Mouse (Mus musculus): ENCODE measurements around the gene Gbf1. TPM values are rescaled to one million over a fixed set of nuclear protein-coding genes. Genes with fewer than 3 reads are reported as not detected.

Gbf1 gene
- total and polyA plus RNA-seq, 3 experiments, result 8.6 to 26.1 (median 18.7) TPM

DNA sequence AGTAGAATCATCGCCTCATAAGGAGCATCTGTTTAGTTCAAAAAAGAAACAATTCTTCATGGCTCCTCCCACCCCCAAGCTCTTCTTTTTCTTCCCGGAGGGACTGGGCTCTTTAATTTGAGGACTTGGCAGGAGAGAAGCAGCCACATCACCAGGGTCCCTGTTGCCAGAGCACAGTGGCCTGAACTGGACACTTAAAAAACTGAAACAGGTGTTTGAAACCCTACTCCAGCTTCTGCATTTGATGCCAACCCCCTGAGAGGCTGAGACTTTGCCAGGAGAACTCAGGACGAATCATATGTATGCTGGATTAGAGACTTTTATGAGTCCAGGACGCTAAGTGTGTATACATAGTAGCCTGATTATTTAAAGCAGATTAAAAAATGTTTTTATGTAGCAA lies 73.2 kb downstream of the Gbf1 start:
- Histone ChIP-seq H3K27ac (ENCODE audit: insufficient read depth, low read depth) (no peak overlapping the region), H3K36me3 (replicated peaks in 1 of 2; ENCODE audit: control insufficient read depth in 1 of 2, insufficient read depth in 1 of 2, low read length in 1 of 2) (peaks cover 10 to 11% of the 10 kb centered on the region in 2 experiments), H3K79me2 (replicated peaks; ENCODE audit: control insufficient read depth, extremely low read depth, insufficient read depth, poor library complexity, severe bottlenecking) (no peaks in the 10 kb centered on the region), H3K9me3 (replicated peaks; ENCODE audit: low read length) (no peaks in the 10 kb centered on the region), H3K4me1 (ENCODE audit: control insufficient read depth in 1 of 2, insufficient read depth in 2 of 2) (peaks cover 8 to 12% of the 10 kb centered on the region in 2 experiments), H3K27me3 (replicated peaks) (no peaks in the 10 kb centered on the region), H3K4me2 (ENCODE audit: insufficient read depth, low read depth, poor library complexity, severe bottlenecking) (no peak overlapping the region), H3K4me3 (replicated peaks in 1 of 3; ENCODE audit: low read depth in 2 of 3, low read length in 2 of 3, poor library complexity in 1 of 3) (no peak overlapping the region), H3K9ac (ENCODE audit: insufficient read depth, low read depth) (no peak overlapping the region)
- in situ Hi-C loops (cut with MboI; ENCODE audit: low pct_ligation_motif_present, low pct_unique_long_range_greater_than_20kb, low sequenced_read_pairs), result no loop called here
- TF ChIP-seq JUN (IDR thresholded peaks at IDR 0.05; ENCODE audit: insufficient read depth, low read depth, low read length), result no peak
- no peak for TF ChIP-seq ETS1 (conservative IDR thresholded peaks at IDR 0.05; ENCODE audit: low read depth, low read length)
- TF ChIP-seq TCF12 (IDR thresholded peaks at IDR 0.05; ENCODE audit: low read depth, low read length), result no peak
- no peak for TF ChIP-seq E2F4 (IDR thresholded peaks at IDR 0.05; ENCODE audit: insufficient replicate concordance, low read depth, low read length)
- TF ChIP-seq SIN3A (IDR thresholded peaks at IDR 0.05; ENCODE audit: low read length), result no peak
- no peak for TF ChIP-seq CHD1 (IDR thresholded peaks at IDR 0.05; ENCODE audit: low read depth, low read length)
- dilution Hi-C loops (cut with MboI; ENCODE audit: extremely low pct_ligation_motif_present, extremely low pct_unique_long_range_greater_than_20kb, low sequenced_read_pairs), result no loop called here
- DNase-seq (ENCODE audit: extremely low read depth), result no peak

DNA sequence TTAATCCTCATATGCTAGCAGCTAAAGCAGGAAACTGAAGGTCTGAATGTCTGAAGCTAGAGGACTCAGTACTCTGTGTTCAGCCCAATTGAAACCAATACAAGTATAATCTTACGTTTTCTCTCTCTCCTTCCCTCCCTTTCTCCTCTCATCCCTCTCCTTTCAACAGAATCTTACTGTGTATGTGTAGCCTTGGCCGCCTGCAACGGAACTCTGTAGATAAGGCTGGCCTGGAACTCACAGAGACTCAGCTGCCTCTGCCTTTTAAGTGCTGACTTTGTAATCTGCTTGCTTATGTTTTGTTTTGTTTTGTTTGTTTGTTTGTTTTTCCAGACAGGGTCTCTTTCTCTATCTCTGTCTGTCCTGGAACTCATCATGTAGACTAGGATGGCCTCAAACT lies 74.0 kb downstream of the Gbf1 start:
- no peaks in the 10 kb centered on the region for H3K9me3 ChIP-seq (replicated peaks; ENCODE audit: low read length)
- H3K27me3 ChIP-seq (replicated peaks), result no peaks in the 10 kb centered on the region
- H3K4me3 ChIP-seq (replicated peaks in 1 of 3; ENCODE audit: low read depth in 2 of 3, low read length in 2 of 3, poor library complexity in 1 of 3), result no peak overlapping the region
- H3K27ac ChIP-seq (ENCODE audit: insufficient read depth, low read depth), result no peak overlapping the region
- DNase-seq (ENCODE audit: extremely low read depth), result no peak
- H3K4me2 ChIP-seq (ENCODE audit: insufficient read depth, low read depth, poor library complexity, severe bottlenecking), result no peak overlapping the region
- peaks cover 10 to 11% of the 10 kb centered on the region in 2 experiments for H3K36me3 ChIP-seq (replicated peaks in 1 of 2; ENCODE audit: control insufficient read depth in 1 of 2, insufficient read depth in 1 of 2, low read length in 1 of 2)
- H3K9ac ChIP-seq (ENCODE audit: insufficient read depth, low read depth), result no peak overlapping the region
- H3K4me1 ChIP-seq (ENCODE audit: control insufficient read depth in 1 of 2, insufficient read depth in 2 of 2), result peaks cover 8 to 12% of the 10 kb centered on the region in 2 experiments
- no peaks in the 10 kb centered on the region for H3K79me2 ChIP-seq (replicated peaks; ENCODE audit: control insufficient read depth, extremely low read depth, insufficient read depth, poor library complexity, severe bottlenecking)
- dilution Hi-C loops (cut with MboI; ENCODE audit: extremely low pct_ligation_motif_present, extremely low pct_unique_long_range_greater_than_20kb, low sequenced_read_pairs), result no loop called here
- in situ Hi-C loops (cut with MboI; ENCODE audit: low pct_ligation_motif_present, low pct_unique_long_range_greater_than_20kb, low sequenced_read_pairs), result no loop called here
- TF ChIP-seq USF2 (conservative IDR thresholded peaks at IDR 0.05; ENCODE audit: low read depth, low read length), result no peak
- TF ChIP-seq ZC3H11A (IDR thresholded peaks at IDR 0.05; ENCODE audit: low read depth, low read length), result no peak
- no peak for TF ChIP-seq IRF4 (IDR thresholded peaks at IDR 0.05; ENCODE audit: low read depth, low read length)

DNA sequence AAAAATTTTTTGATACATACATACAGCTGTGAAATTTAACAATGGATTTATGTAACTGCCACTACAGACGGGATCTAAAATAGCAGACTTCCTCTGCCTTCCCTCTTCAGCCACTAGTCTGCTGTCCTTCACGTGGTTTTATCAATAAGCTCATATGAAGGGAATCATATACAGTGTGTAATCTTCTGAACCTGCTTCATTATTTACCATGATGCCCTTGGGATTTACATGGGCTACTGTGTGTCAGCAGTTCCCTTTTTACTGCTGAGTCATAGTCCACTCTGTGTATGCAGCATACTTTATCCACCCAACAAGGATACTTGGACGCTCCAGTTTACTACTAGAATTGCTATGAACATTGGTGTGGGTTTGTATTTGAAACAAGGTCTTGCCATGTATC lies 75.0 kb downstream of the Gbf1 start:
- Histone ChIP-seq H3K9me3 (replicated peaks; ENCODE audit: low read length) (no peaks in the 10 kb centered on the region), H3K4me2 (ENCODE audit: insufficient read depth, low read depth, poor library complexity, severe bottlenecking) (no peak overlapping the region), H3K79me2 (replicated peaks; ENCODE audit: control insufficient read depth, extremely low read depth, insufficient read depth, poor library complexity, severe bottlenecking) (no peaks in the 10 kb centered on the region), H3K36me3 (replicated peaks in 1 of 2; ENCODE audit: control insufficient read depth in 1 of 2, insufficient read depth in 1 of 2, low read length in 1 of 2) (peaks cover 10 to 11% of the 10 kb centered on the region in 2 experiments), H3K27me3 (replicated peaks) (no peaks in the 10 kb centered on the region), H3K27ac (ENCODE audit: insufficient read depth, low read depth) (no peak overlapping the region), H3K4me1 (ENCODE audit: control insufficient read depth in 1 of 2, insufficient read depth in 2 of 2) (peaks cover 8 to 12% of the 10 kb centered on the region in 2 experiments), H3K4me3 (replicated peaks in 1 of 3; ENCODE audit: low read depth in 2 of 3, low read length in 2 of 3, poor library complexity in 1 of 3) (no peak overlapping the region), H3K9ac (ENCODE audit: insufficient read depth, low read depth) (no peak overlapping the region)
- peak; percentile 48 for DNase-seq (ENCODE audit: extremely low read depth)
- in situ Hi-C loops (cut with MboI; ENCODE audit: low pct_ligation_motif_present, low pct_unique_long_range_greater_than_20kb, low sequenced_read_pairs), result no loop called here
- TF ChIP-seq GABPA (IDR thresholded peaks at IDR 0.05; ENCODE audit: insufficient replicate concordance, low read depth, low read length) (no peak), UBTF (IDR thresholded peaks at IDR 0.05; ENCODE audit: low read depth, low read length) (no peak), MAFK (IDR thresholded peaks at IDR 0.05; ENCODE audit: insufficient replicate concordance, low read length) (peak; percentile 68; the same call in 1 of the 2 replicates), RCOR1 (conservative IDR thresholded peaks at IDR 0.05; ENCODE audit: low read depth, low read length) (no peak)
- dilution Hi-C loops (cut with MboI; ENCODE audit: extremely low pct_ligation_motif_present, extremely low pct_unique_long_range_greater_than_20kb, low sequenced_read_pairs), result no loop called here
